Comparison of ENCODE assay signal across 19 mouse cellular contexts in genomic region chrX:133629538-133629937, GRCm38 (mm10). TPM values are rescaled to one million over a fixed set of nuclear protein-coding genes. Genes with fewer than 3 reads are reported as not detected.
A peak's percentile ranks its signal among the peaks of the same experiment; 100 is the strongest.
DNase-seq lines count a peak whose midpoint lies in the region; ATAC-seq lines count a peak whose summit lies in the region.
"Had no signal": no experiment of that assay in that cellular context is flagged by ENCODE, and none has a peak within 500 bp of the region (broad histone marks: within the 10 kb centered on the region; RNA-seq: fewer than 3 reads in every experiment).

No protein-coding gene starts in this region.

- H3K9ac ChIP-seq in forebrain, embryonic 14.5 days (ENCODE audit: low read length) = no peak overlapping the region
- no peak overlapping the region for H3K9ac ChIP-seq in midbrain, embryonic 16.5 days (ENCODE audit: low read depth, low read length)
- H3K9ac ChIP-seq: hindbrain, embryonic 15.5 days; liver, postnatal 0 days had no signal

- no peaks in the 10 kb centered on the region for H3K4me1 ChIP-seq in forebrain, embryonic 14.5 days (ENCODE audit: control insufficient read depth, insufficient read depth, low read length)
- H3K4me1 ChIP-seq in midbrain, embryonic 16.5 days (ENCODE audit: control insufficient read depth, insufficient read depth, low read length) = no peaks in the 10 kb centered on the region
- H3K4me1 ChIP-seq: hindbrain, embryonic 15.5 days had no signal

- no peak overlapping the region for H3K27ac ChIP-seq in forebrain, embryonic 14.5 days (ENCODE audit: low read depth, low read length)
- no peak overlapping the region for H3K27ac ChIP-seq in midbrain, embryonic 16.5 days (ENCODE audit: low read length)
- H3K27ac ChIP-seq: hindbrain, embryonic 15.5 days had no signal

- WGBS in forebrain, embryonic 14.5 days = 76% methylated on average over 8 of the region's 8 CpGs
- 78% methylated on average over 8 of the region's 8 CpGs for WGBS in midbrain, embryonic 16.5 days

- H3K36me3 ChIP-seq in forebrain, embryonic 14.5 days (ENCODE audit: control insufficient read depth, insufficient read depth, low read length) = no peaks in the 10 kb centered on the region
- no peaks in the 10 kb centered on the region for H3K36me3 ChIP-seq in midbrain, embryonic 16.5 days (ENCODE audit: control insufficient read depth, insufficient read depth, low read length)
- H3K36me3 ChIP-seq: hindbrain, embryonic 15.5 days had no signal

- peak; percentile 9 for DNase-seq in gastrocnemius, postnatal 25 days
- DNase-seq in gastrocnemius, postnatal 10 days = no peak
- DNase-seq in kidney, postnatal 4 days = peak; percentile 24 to 27
- no peak for DNase-seq in kidney, postnatal 25 days
- DNase-seq in heart, postnatal 14 days = peak; percentile 13 to 33
- DNase-seq in lung, postnatal 25 days (ENCODE audit: low spot score) = peak; percentile 16
- no peak for DNase-seq in forebrain, embryonic 14.5 days (ENCODE audit: low spot score)
- DNase-seq: adrenal gland, postnatal 36 days; cerebellum, adult 2 months; liver; liver, postnatal 0 days; retina, postnatal 1 day; right cerebral cortex, postnatal 4 days; thymus, postnatal 36 days had no signal

- no peak overlapping the region for H3K4me3 ChIP-seq in forebrain, embryonic 14.5 days (ENCODE audit: low read depth, low read length)
- no peak overlapping the region for H3K4me3 ChIP-seq in midbrain, embryonic 16.5 days (ENCODE audit: low read depth, low read length)
- H3K4me3 ChIP-seq: erythroblast, embryonic 14.5 days; hindbrain, embryonic 15.5 days had no signal

- H3K4me2 ChIP-seq in forebrain, embryonic 14.5 days (ENCODE audit: low read length) = no peak overlapping the region
- H3K4me2 ChIP-seq in midbrain, embryonic 16.5 days (ENCODE audit: low read length) = no peak overlapping the region
- H3K4me2 ChIP-seq: hindbrain, embryonic 15.5 days had no signal

- no peaks in the 10 kb centered on the region for H3K27me3 ChIP-seq in forebrain, embryonic 14.5 days (replicated peaks; ENCODE audit: control insufficient read depth, insufficient read depth, low read length)
- no peaks in the 10 kb centered on the region for H3K27me3 ChIP-seq in midbrain, embryonic 16.5 days (ENCODE audit: control insufficient read depth, insufficient read depth, low read depth, low read length)
- H3K27me3 ChIP-seq: hindbrain, embryonic 15.5 days had no signal

- no peaks in the 10 kb centered on the region for H3K9me3 ChIP-seq in forebrain, embryonic 14.5 days (replicated peaks; ENCODE audit: control insufficient read depth, low read length)
- H3K9me3 ChIP-seq in midbrain, embryonic 16.5 days (replicated peaks; ENCODE audit: control insufficient read depth, low read length, poor library complexity, severe bottlenecking) = no peaks in the 10 kb centered on the region
- H3K9me3 ChIP-seq: hindbrain, embryonic 15.5 days had no signal

- no peak for ATAC-seq in forebrain, embryonic 14.5 days
- no peak for ATAC-seq in midbrain, embryonic 16.5 days
- ATAC-seq: forebrain, embryonic 16.5 days; intestine, embryonic 16.5 days; liver, postnatal 0 days had no signal

- intact Hi-C loops in heart, postnatal 14 days (cut with DNase I) = no loop called here

RNA-seq across cellular contexts. Expression of gene Pcdh19, which starts 59.2 kb away (rescaled TPM):
- 1 to 10 TPM; 3.3 to 5.9 TPM for total RNA-seq in gastrocnemius, postnatal 25 days (2021)
- total RNA-seq in gastrocnemius, postnatal 10 days (2021) = 10 to 100 TPM in 1 of 2 experiments, 1 to 10 TPM in 1; 8.6 to 10.6 TPM
- total RNA-seq in heart, postnatal 14 days (2021) = 10 to 100 TPM; 15.5 to 19.1 TPM
- 12.4 and 14.6 TPM in 2 replicates for polyA plus RNA-seq in forebrain, embryonic 14.5 days (2014; fragmentation: Nextera tagmentation; extraction: Ambion mirVana)
- 26.3 and 29.1 TPM in 2 replicates for polyA plus RNA-seq in midbrain, embryonic 16.5 days (2015; fragmentation: Nextera tagmentation; extraction: Ambion mirVana)
- polyA plus RNA-seq: erythroblast, embryonic 14.5 days had no signal

Comparison
In these comparisons a context has a peak if more than half of its experiments do, and no peak if none do; other contexts are left out.
1. DNase-seq: peak in gastrocnemius, postnatal 25 days (single experiment), kidney, postnatal 4 days (2 of 2), heart, postnatal 14 days (2 of 2) and lung, postnatal 25 days (single experiment); none in gastrocnemius, postnatal 10 days (single experiment), kidney, postnatal 25 days (0 of 2) and forebrain, embryonic 14.5 days (single experiment).